Mouse (Mus musculus): ENCODE measurements around the gene Fbxo39. TPM values are rescaled to one million over a fixed set of nuclear protein-coding genes. Genes with fewer than 3 reads are reported as not detected.

Fbxo39 gene
- polyA plus RNA-seq, 1 experiment from 2014 or later = not detected

DNA sequence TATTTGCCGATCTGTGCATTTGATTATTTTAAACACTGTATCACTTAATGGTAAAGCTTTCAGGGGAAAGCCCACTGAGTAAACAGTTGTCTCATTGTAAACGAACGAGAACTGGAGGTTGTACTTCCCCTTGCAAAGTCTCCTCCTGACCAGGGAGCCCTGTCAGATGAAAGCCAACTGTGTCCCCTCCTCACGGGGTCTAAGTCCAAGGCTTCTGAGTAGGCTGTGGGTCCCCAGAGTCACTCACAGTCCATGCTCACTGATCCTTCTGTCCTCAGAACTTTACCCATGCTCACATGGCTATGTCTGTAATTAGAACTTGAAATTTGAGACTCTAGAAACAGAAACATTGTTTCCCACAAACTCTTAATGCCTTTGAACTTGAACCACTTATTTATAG lies 35.4 kb downstream of the Fbxo39 start:
- Histone ChIP-seq H3K4me2 (no peak overlapping the region), H3K9me3 (replicated peaks) (no peaks in the 10 kb centered on the region), H3K4me3 (replicated peaks) (no peak overlapping the region), H3K27me3 (no peaks in the 10 kb centered on the region), H3K27ac (no peak overlapping the region), H3K4me1 (no peaks in the 10 kb centered on the region; the same call in 1 of the 2 replicates), H3K9ac (no peak overlapping the region), H3K36me3 (no peaks in the 10 kb centered on the region)
- ATAC-seq (replicated peaks; ENCODE audit: low FRiP score) = no peak
- WGBS = 64% methylated on average over 4 of the region's 4 CpGs

DNA sequence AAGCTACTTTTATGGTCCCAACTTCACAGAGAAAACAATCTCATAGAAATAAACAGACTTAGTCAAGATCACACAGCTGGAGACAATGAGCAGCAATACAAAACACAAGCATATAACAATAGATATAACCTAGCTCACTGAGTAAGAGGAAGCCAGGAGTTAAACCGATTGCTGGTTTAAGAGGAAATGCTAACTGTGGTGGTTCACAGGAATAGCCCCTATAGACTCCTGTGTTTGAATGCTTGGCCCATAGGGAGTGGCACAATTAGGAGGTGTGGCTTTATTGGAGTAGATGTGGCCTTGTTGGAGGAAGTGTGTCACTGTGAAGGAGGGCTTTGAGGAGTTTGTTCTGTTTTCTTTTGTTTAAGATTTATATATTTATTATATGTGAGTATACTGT lies 38.0 kb downstream of the Fbxo39 start:
- Histone ChIP-seq H3K36me3 (no peaks in the 10 kb centered on the region), H3K4me3 (replicated peaks) (no peak overlapping the region), H3K4me1 (peaks cover 6% of the 10 kb centered on the region), H3K9ac (no peak overlapping the region), H3K4me2 (no peak overlapping the region), H3K9me3 (replicated peaks) (no peaks in the 10 kb centered on the region), H3K27me3 (no peaks in the 10 kb centered on the region), H3K27ac (no peak overlapping the region)
- ATAC-seq (replicated peaks; ENCODE audit: low FRiP score) = no peak
- WGBS = 51% methylated on average over 1 of the region's 1 CpGs

DNA sequence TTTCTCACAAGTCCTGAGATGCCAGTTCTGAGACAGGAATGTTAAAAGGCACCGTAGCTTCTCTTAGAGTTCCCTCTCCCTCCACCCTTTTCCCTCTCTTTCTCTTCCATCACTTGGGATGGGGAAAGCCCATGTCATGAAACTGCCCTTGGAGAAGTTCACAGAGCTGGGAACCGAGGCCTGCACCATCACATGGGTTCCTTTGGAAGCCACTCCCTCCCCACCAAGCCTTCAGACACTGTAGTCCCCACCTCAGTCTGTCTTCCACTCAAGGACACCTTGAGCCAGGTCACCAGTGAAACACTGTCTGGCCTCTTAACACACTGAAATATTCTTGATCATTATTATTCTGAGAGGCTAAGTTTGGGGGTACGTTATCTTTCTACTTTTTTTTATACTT lies 38.9 kb downstream of the Fbxo39 start:
- 82% methylated on average over 3 of the region's 3 CpGs for WGBS
- ATAC-seq (replicated peaks; ENCODE audit: low FRiP score) = no peak
- Histone ChIP-seq H3K9me3 (replicated peaks) (no peaks in the 10 kb centered on the region), H3K4me1 (peaks cover 6% of the 10 kb centered on the region), H3K4me2 (no peak overlapping the region), H3K27me3 (no peaks in the 10 kb centered on the region), H3K27ac (no peak overlapping the region), H3K36me3 (no peaks in the 10 kb centered on the region), H3K9ac (no peak overlapping the region), H3K4me3 (replicated peaks) (no peak overlapping the region)

DNA sequence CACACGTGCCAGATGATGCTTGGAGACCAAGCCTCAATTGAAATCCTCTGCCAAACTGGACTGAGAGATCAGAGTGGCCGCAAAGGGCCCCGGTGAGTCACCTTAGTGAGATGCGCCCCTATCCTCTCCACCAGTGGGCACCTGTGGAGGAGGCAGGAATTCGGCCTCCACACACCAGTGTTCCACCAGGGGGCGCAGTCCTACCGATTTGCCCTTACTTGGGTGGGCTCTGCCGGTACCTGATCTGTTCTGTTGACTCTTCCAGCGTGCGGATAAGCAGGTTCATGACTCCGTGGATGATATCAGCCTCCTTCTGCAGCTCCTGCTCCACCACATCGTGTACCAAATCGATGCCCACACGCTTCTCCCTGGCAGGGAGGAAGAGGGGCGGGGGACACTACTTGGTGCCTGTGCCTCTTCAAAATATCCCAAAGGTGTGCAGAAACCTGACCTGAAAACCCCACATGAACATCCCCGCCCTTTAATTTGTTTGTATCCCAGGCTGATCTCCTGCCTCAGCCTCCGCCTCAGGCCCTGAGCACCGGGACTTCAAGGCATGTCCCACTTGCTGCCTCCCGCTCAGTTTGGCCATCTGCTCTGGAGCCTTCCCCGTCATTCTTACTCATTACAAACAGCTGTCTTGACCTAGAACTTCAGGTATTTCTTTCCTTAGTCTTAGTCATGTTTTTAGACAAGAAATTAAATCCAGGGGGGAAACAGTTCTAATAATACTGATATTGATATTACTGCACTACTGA lies 40.9 kb downstream of the Fbxo39 start:
- no peak; the same call in 1 of the 2 replicates for ATAC-seq (replicated peaks; ENCODE audit: low FRiP score)
- H3K4me3 ChIP-seq (replicated peaks) = no peak overlapping the region
- no peak overlapping the region for H3K9ac ChIP-seq
- peaks cover 6% of the 10 kb centered on the region for H3K4me1 ChIP-seq
- H3K9me3 ChIP-seq (replicated peaks) = no peaks in the 10 kb centered on the region
- H3K4me2 ChIP-seq = peak overlapping the region; percentile 50
- no peak overlapping the region for H3K27ac ChIP-seq
- H3K36me3 ChIP-seq = no peaks in the 10 kb centered on the region
- 24% methylated on average over 20 of the region's 20 CpGs for WGBS
- no peaks in the 10 kb centered on the region for H3K27me3 ChIP-seq

DNA sequence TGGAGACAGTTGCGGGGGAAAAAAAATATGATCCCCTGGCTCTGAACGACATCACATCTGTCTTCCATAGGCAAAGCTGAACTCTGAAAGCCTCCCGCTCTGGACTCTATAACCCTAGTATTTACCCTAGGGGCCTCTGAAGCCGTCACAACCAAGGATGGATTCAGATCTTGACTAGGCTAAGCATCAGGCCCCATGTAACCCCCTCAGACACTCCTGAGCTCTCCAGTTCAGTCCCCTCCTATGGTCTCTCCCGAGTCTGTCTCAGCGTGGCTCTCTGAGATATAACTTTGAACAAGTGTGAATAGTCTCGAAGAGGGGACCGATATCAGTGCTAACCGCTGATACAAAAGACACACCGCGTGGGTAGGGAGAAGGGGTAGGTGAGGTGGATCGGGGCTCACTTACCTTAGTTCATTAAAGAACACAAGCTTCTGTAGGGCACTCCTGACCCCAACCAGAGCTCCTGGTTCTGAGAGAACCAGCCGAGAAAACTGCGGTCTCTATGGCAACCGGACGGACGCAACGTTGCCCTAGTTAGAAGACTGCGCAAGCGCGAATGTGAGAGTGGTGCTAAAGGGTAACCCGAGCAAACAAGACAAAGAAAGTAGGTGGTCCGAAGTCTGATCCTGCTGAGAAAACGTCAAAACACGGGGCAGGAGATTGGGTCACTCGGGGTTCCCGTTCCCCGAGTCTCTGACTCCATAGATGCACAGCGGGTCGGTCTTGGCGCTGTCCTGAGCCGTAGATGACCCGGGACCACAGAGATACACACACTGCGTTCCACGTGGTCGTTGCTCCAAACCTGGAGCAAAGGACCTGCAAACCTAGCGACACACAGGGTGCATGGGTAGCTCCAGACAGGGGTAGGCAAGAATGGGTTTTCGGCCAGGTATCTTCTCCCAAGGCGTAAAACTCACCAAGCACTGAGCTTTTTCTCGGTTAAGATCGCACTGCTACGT lies 47.4 kb downstream of the Fbxo39 start:
- H3K9ac ChIP-seq = peak overlapping the region; percentile 44
- H3K4me1 ChIP-seq = peaks cover 12% of the 10 kb centered on the region; the same call in 1 of the 2 replicates
- 8% methylated on average over 42 of the region's 42 CpGs for WGBS
- no peak overlapping the region for H3K27ac ChIP-seq
- no peaks in the 10 kb centered on the region for H3K36me3 ChIP-seq
- peak overlapping the region; percentile 43 for H3K4me3 ChIP-seq (replicated peaks)
- H3K4me2 ChIP-seq = peak overlapping the region; percentile 73
- no peaks in the 10 kb centered on the region for H3K27me3 ChIP-seq
- peak; percentile 90 for ATAC-seq (replicated peaks; ENCODE audit: low FRiP score)
- no peaks in the 10 kb centered on the region for H3K9me3 ChIP-seq (replicated peaks)

DNA sequence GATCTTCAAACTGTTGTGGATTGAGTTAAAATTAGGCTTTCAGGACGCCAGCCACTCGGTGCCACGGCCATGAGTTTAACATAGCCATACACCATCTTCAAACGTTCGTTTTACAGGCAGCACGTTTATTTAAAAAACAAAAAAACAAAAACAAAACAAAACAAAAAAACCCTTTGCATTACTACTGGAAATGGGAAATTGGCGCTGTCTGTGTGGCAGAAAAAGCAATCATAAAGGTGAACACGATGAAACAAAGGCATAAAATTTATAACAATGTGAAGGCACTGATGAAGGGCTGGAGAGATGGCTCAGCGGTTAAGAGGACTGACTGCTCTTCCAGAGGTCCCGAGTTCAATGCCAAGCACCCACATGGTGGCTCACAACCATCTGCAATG lies 48.1 kb downstream of the Fbxo39 start, which contains the start of gene Tekt1:
TSS of gene Tekt1 (minus strand) at position 96 of the 395 bp plus-strand sequence.
- Histone ChIP-seq H3K4me3 (replicated peaks) (peak within 1 kb of the TSS; percentile 43), H3K4me1 (peaks cover 12% of the 10 kb centered on the region; the same call in 1 of the 2 replicates), H3K9me3 (replicated peaks) (no peaks in the 10 kb centered on the region), H3K9ac (peak within 1 kb of the TSS; percentile 44), H3K4me2 (peak within 1 kb of the TSS; percentile 73), H3K27me3 (no peaks in the 10 kb centered on the region), H3K36me3 (no peaks in the 10 kb centered on the region), H3K27ac (no peak within 1 kb of the TSS)
- WGBS = 38% methylated on average over 10 of the region's 10 CpGs
- no peak for ATAC-seq (replicated peaks; ENCODE audit: low FRiP score)

DNA sequence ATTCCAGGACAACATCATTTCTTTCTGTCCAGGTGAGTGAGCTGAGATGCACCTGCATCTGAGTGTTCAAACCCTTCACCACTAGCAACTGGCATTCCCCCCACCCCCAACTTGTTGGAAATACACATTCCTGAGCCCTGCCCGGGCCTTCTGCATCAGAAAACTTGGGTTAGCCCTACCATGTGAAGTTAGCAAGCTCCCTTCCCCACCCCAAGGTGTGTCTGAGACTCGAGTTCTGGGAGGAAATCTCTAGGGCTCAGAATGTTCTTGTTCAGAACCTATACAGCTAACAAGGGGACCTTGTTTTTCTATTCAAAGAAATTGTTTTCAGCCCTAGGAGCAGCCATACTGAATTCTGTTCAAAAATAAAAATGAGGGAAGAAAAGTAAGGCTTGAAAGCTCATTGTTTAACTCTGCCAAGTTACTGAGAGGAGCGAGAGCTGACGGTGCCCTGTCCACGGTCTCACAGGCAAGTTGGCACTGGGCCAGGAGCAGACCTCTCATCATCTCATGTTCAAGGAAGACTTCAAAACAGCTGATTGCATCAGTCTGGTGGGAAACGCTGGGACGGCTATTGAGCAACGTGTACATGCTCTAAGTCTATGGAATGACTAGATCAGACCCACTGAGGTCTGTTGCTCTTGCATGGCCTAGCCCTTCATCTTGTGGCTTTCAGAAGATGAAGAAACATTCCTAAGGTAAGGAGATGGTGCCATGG lies 49.4 kb downstream of the Fbxo39 start:
- Histone ChIP-seq H3K27ac (no peak overlapping the region), H3K27me3 (no peaks in the 10 kb centered on the region), H3K36me3 (no peaks in the 10 kb centered on the region), H3K4me3 (replicated peaks) (no peak overlapping the region), H3K9me3 (replicated peaks) (no peaks in the 10 kb centered on the region), H3K4me2 (no peak overlapping the region), H3K4me1 (peaks cover 12% of the 10 kb centered on the region; the same call in 1 of the 2 replicates), H3K9ac (no peak overlapping the region)
- ATAC-seq (replicated peaks; ENCODE audit: low FRiP score) = no peak
- 69% methylated on average over 8 of the region's 8 CpGs for WGBS

DNA sequence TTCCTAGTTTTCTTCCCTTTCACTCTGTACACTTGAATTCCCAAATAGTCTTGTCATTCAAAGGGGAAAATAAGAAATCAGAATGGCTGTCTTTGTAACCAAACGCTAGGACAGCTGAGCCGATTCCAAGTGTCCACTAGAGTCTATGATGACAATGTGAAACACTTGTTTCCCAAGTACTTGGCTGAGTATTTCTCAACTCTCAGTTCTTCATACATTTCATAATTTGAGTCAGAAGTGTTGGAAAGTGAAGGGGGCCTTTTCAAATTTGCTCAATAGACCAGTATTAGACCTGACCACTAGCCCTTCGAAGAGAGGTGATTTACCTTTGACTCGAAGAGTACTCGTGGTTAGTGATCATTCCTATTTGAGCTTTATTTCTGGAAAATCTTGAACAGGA lies 50.3 kb downstream of the Fbxo39 start:
- Histone ChIP-seq H3K9me3 (replicated peaks) (no peaks in the 10 kb centered on the region), H3K4me2 (no peak overlapping the region), H3K4me3 (replicated peaks) (no peak overlapping the region), H3K9ac (no peak overlapping the region), H3K4me1 (peaks cover 12% of the 10 kb centered on the region; the same call in 1 of the 2 replicates), H3K27ac (no peak overlapping the region), H3K36me3 (no peaks in the 10 kb centered on the region), H3K27me3 (no peaks in the 10 kb centered on the region)
- WGBS = 96% methylated on average over 5 of the region's 5 CpGs
- no peak for ATAC-seq (replicated peaks; ENCODE audit: low FRiP score)

DNA sequence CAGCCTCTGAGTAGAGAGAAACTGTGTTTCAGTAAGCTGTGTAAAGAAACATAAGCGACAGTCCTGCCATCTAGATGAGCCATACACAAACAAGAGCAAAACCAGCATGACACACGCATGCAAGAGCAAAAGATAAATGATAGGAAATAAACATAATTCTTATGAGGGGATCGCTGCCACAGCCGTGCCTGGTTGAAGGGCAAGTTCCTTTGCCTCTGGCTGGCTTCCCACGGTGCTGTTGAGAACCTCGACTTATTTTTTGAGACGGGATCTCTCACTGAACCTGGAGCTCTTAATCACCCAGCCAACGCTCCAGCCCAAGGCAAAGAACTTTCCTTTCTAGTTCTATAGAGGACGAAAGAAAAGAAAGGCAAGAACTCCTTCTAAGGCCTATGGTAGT lies 51.9 kb downstream of the Fbxo39 start:
- Histone ChIP-seq H3K4me1 (peaks cover 15% of the 10 kb centered on the region; the same call in 1 of the 2 replicates), H3K9ac (no peak overlapping the region)

DNA sequence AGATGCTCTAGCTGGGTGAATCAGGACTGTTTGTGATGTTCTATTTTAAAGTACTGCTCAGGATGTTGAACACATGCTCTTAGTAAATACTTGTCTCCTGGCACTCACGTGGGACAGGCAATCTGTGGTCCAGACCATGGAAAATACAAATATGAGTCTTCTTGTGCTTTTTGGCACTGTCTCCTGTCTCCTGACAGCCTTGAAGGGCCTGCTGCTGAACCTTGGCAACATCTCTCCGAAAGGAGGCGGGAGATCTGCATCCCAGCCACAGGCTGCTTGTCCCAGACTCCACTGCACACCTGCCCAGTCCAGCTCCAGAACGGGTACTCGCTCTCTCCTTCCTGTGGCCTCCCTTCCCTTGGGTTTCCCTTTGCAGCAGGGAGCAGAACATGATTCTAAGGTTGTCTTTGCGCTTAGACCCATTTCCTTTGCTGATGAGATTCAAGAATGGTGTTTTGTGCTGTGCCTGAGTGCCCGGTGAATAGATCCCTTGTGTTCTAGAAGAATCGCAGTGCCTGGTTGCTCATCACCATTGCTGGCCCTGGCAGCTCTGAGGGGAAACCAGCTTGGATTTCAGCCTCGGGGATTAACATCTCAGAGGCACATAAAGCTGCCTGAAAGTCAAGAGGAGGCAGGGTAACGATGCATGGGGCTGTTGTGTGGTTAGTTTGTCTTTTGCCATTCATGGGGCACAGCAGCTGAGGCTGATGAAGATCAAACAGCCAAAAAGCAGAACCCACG lies 53.9 kb downstream of the Fbxo39 start:
- no peak for ATAC-seq (replicated peaks; ENCODE audit: low FRiP score)
- H3K9me3 ChIP-seq (replicated peaks) = no peaks in the 10 kb centered on the region
- WGBS = 53% methylated on average over 11 of the region's 11 CpGs
- no peak overlapping the region for H3K9ac ChIP-seq
- H3K36me3 ChIP-seq = no peaks in the 10 kb centered on the region
- H3K27me3 ChIP-seq = no peaks in the 10 kb centered on the region
- H3K4me1 ChIP-seq = peaks cover 3% of the 10 kb centered on the region; the same call in 1 of the 2 replicates
- H3K27ac ChIP-seq = no peak overlapping the region
- no peak overlapping the region for H3K4me2 ChIP-seq
- H3K4me3 ChIP-seq (replicated peaks) = no peak overlapping the region

More for the DNA sequence above, 51.9 kb downstream of the Fbxo39 start:
- Histone ChIP-seq H3K36me3 (no peaks in the 10 kb centered on the region), H3K27ac (no peak overlapping the region), H3K4me3 (replicated peaks) (no peak overlapping the region), H3K4me2 (no peak overlapping the region), H3K27me3 (no peaks in the 10 kb centered on the region), H3K9me3 (replicated peaks) (no peaks in the 10 kb centered on the region)
- ATAC-seq (replicated peaks; ENCODE audit: low FRiP score) = no peak
- 77% methylated on average over 9 of the region's 9 CpGs for WGBS

All from kidney, embryonic 15.5 days (tissue).